17 mouse cellular contexts compared by ENCODE assay signal in the genomic region with DNA sequence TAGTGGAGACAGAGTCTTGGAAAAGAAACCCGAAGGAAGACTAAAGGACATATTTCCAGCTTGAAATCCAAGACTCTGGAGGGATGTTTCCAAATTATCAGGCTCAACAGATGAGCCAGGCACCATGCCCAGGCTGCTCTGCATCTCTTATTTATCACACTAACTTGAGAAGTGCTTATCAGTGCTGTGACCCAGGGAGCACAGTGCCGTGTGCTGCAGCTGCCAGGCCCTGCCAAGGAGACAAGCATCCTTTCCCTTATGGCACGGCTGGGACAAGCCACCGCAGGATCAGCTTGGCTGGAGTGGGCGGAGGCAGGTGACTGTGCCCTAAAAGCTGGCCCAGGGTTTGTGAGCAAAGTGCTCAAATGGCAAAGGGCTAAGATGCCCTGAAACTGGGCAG.
A peak's percentile ranks its signal among the peaks of the same experiment; 100 is the strongest.
DNase-seq lines count a peak whose midpoint lies in the region; ATAC-seq and TF ChIP-seq lines count a peak whose summit lies in the region.
"Had no signal": no experiment of that assay in that cellular context is flagged by ENCODE, and none has a peak within 500 bp of the region (broad histone marks: within the 10 kb centered on the region; RNA-seq: fewer than 3 reads in every experiment).

No protein-coding gene starts in this region.

- peaks cover 5 to 15% of the 10 kb centered on the region in 2 experiments for H3K4me1 ChIP-seq in MEL (ENCODE audit: control insufficient read depth in 1 of 2, insufficient read depth in 2 of 2, low read length in 2 of 2)
- H3K4me1 ChIP-seq in cortical plate, adult 2 months (ENCODE audit: control insufficient read depth, insufficient read depth, low read length): peaks cover 10% of the 10 kb centered on the region
- H3K4me1 ChIP-seq in neural tube, embryonic 15.5 days: peaks cover 4% of the 10 kb centered on the region; the same call in 1 of the 2 replicates

- H3K9me3 ChIP-seq in MEL (replicated peaks; ENCODE audit: insufficient read depth, low read length): no peaks in the 10 kb centered on the region
- H3K9me3 ChIP-seq in neural tube, embryonic 15.5 days (replicated peaks): no peaks in the 10 kb centered on the region

- peak; percentile 14 for DNase-seq in gastrocnemius, postnatal 25 days
- DNase-seq in gastrocnemius, adult 18-20 months (ENCODE audit: low spot score): no peak
- DNase-seq in left cerebral cortex, adult 2 months (ENCODE audit: extremely low spot score in 1 of 2, low spot score in 2 of 2): no peak
- no peak for DNase-seq in left cerebral cortex, postnatal 25 days (ENCODE audit: low spot score in 2 of 2)
- peak; percentile 37 for DNase-seq in MEL (ENCODE audit: low read depth, low spot score)
- DNase-seq in adrenal gland, postnatal 4 days (ENCODE audit: low spot score in 2 of 2): no peak
- DNase-seq: adrenal gland, postnatal 10 days; cerebellum, postnatal 10 days; liver; lung, adult 2 months; retina, postnatal 1 day; thymus, postnatal 14 days had no signal

- H3K4me3 ChIP-seq in left cerebral cortex, adult 2 months: no peak overlapping the region
- H3K4me3 ChIP-seq in MEL (ENCODE audit: control insufficient read depth in 1 of 2, insufficient read depth in 1 of 2, low read depth in 2 of 2, low read length in 2 of 2): no peak overlapping the region
- H3K4me3 ChIP-seq in cortical plate, adult 2 months (ENCODE audit: insufficient read depth, low read length): no peak overlapping the region
- H3K4me3 ChIP-seq in neural tube, embryonic 15.5 days (replicated peaks): no peak overlapping the region
- H3K4me3 ChIP-seq: heart, adult 2 months had no signal

- H3K27ac ChIP-seq in left cerebral cortex, adult 2 months: peak overlapping the region; percentile 83
- no peak overlapping the region for H3K27ac ChIP-seq in MEL (ENCODE audit: control insufficient read depth, low read depth, low read length)
- H3K27ac ChIP-seq in cortical plate, adult 2 months (ENCODE audit: insufficient read depth, low read length): peak overlapping the region; percentile 74
- H3K27ac ChIP-seq in neural tube, embryonic 15.5 days (replicated peaks): no peak overlapping the region
- H3K27ac ChIP-seq: heart, adult 2 months; kidney, postnatal 0 days had no signal

- no peak overlapping the region for H3K9ac ChIP-seq in MEL (ENCODE audit: control insufficient read depth, low read depth, low read length, poor library complexity, severe bottlenecking)
- no peak overlapping the region for H3K9ac ChIP-seq in neural tube, embryonic 15.5 days (replicated peaks)

- TF ChIP-seq POLR2A in MEL (IDR thresholded peaks at IDR 0.05; ENCODE audit: control insufficient read depth in 1 of 2, insufficient read depth in 1 of 2, low read depth in 1 of 2, low read length in 2 of 2, poor library complexity in 1 of 2): no peak
- no peak for TF ChIP-seq POLR2A in cortical plate, adult 2 months (IDR thresholded peaks at IDR 0.05; ENCODE audit: extremely low read depth, insufficient read depth, low read length)

- H3K79me2 ChIP-seq in MEL (ENCODE audit: control insufficient read depth, insufficient read depth, low read length, poor library complexity): no peaks in the 10 kb centered on the region

- no peak for TF ChIP-seq CTCF in left cerebral cortex, adult 2 months (IDR thresholded peaks at IDR 0.05)
- no peak for TF ChIP-seq CTCF in MEL (IDR thresholded peaks at IDR 0.05 in 2 of 3, conservative IDR thresholded peaks at IDR 0.05 in 1 of 3; ENCODE audit: control insufficient read depth in 1 of 3, insufficient read depth in 1 of 3, low read depth in 2 of 3, low read length in 3 of 3, poor library complexity in 1 of 3, severe bottlenecking in 1 of 3)
- TF ChIP-seq CTCF in cortical plate, adult 2 months (IDR thresholded peaks at IDR 0.05; ENCODE audit: extremely low read depth, insufficient read depth, low read length): no peak

- intact Hi-C loops in left cerebral cortex, adult 2 months (cut with DNase I): loop anchor here (2.0 to 5.0 kb wide), 2 partner anchors 69 to 135 kb away; no protein-coding TSS in a partner anchor
- intact Hi-C loops in left cerebral cortex, postnatal 25 days (cut with DNase I): no loop called here

- peaks cover 0 to 7% of the 10 kb centered on the region in 2 experiments; a peak in 2 of 4 replicates for H3K36me3 ChIP-seq in MEL (ENCODE audit: control insufficient read depth in 1 of 2, insufficient read depth in 2 of 2, low read length in 2 of 2)
- H3K36me3 ChIP-seq in neural tube, embryonic 15.5 days: 0 out of 2 replicates have a peak, but pooled peaks cover 6% of the 10 kb centered on the region

- 73% methylated on average over 5 of the region's 5 CpGs for WGBS in neural tube, embryonic 15.5 days

- peak; percentile 58 to 67 for TF ChIP-seq EP300 in MEL (IDR thresholded peaks at IDR 0.05; ENCODE audit: low read depth in 1 of 2, low read length in 2 of 2)

- TF ChIP-seq RAD21 in MEL (IDR thresholded peaks at IDR 0.05; ENCODE audit: low read depth, low read length): no peak

- no peaks in the 10 kb centered on the region for H3K27me3 ChIP-seq in MEL (ENCODE audit: control insufficient read depth in 1 of 2, insufficient read depth in 2 of 2, low read length in 2 of 2)
- no peaks in the 10 kb centered on the region for H3K27me3 ChIP-seq in neural tube, embryonic 15.5 days (replicated peaks)

- no peak for ATAC-seq in neural tube, embryonic 15.5 days (ENCODE audit: low FRiP score)
- ATAC-seq: intestine, postnatal 0 days had no signal

- no peak overlapping the region for H3K4me2 ChIP-seq in neural tube, embryonic 15.5 days

TF ChIP-seq in MEL, 35 proteins besides CTCF, POLR2A, EP300 and RAD21:
- TF ChIP-seq GATA1 (IDR thresholded peaks at IDR 0.05; ENCODE audit: low read depth, low read length): peak; percentile 69
- no peak for TF ChIP-seq MAX (IDR thresholded peaks at IDR 0.05; ENCODE audit: low read length)
- TF ChIP-seq ETS1 (IDR thresholded peaks at IDR 0.05; ENCODE audit: low read depth, low read length): peak; percentile 57
- TF ChIP-seq JUND (IDR thresholded peaks at IDR 0.05; ENCODE audit: low read depth, low read length): no peak
- no peak for TF ChIP-seq GABPA (IDR thresholded peaks at IDR 0.05; ENCODE audit: low read depth, low read length)
- TF ChIP-seq ZKSCAN1 (IDR thresholded peaks at IDR 0.05; ENCODE audit: low read depth, low read length): no peak
- no peak for TF ChIP-seq POLR2AphosphoS5 (IDR thresholded peaks at IDR 0.05; ENCODE audit: borderline replicate concordance, low read depth, low read length)
- no peak; the same call in 1 of the 2 replicates for TF ChIP-seq RCOR1 (IDR thresholded peaks at IDR 0.05; ENCODE audit: low read depth, low read length)
- no peak for TF ChIP-seq USF2 (IDR thresholded peaks at IDR 0.05; ENCODE audit: borderline replicate concordance in 1 of 2, insufficient read depth in 1 of 2, low read depth in 1 of 2, low read length in 2 of 2)
- no peak for TF ChIP-seq TAL1 (IDR thresholded peaks at IDR 0.05; ENCODE audit: low read length)
- TF ChIP-seq TCF12 (IDR thresholded peaks at IDR 0.05; ENCODE audit: low read depth, low read length): peak; percentile 72; the same call in 1 of the 2 replicates
- TF ChIP-seq NELFE (IDR thresholded peaks at IDR 0.05; ENCODE audit: low read depth, low read length): no peak
- no peak for TF ChIP-seq BHLHE40 (IDR thresholded peaks at IDR 0.05; ENCODE audit: borderline replicate concordance, low read depth, low read length)
- TF ChIP-seq POLR2AphosphoS2 (IDR thresholded peaks at IDR 0.05; ENCODE audit: low read length): no peak

Comparison
In these comparisons a context has a peak if more than half of its experiments do, and no peak if none do; other contexts are left out.
1. DNase-seq: peak in gastrocnemius, postnatal 25 days (single experiment) and MEL (single experiment); none in gastrocnemius, adult 18-20 months (single experiment), left cerebral cortex, adult 2 months (0 of 2), left cerebral cortex, postnatal 25 days (0 of 2) and adrenal gland, postnatal 4 days (0 of 2).
2. H3K27ac ChIP-seq: peak in left cerebral cortex, adult 2 months (single experiment) and cortical plate, adult 2 months (single experiment); none in MEL (single experiment) and neural tube, embryonic 15.5 days (single experiment).